Mouse (Mus musculus) E14TG2a.4 (cell line): ENCODE data around the gene Slc12a7.
"Not testable (repeated sequence)": the region's sequence is repeated elsewhere in the genome, so short reads cannot be mapped to it uniquely, and the experiment has no call there.

Experiments
- H3K27me3 ChIP-seq: 2 replicates; pipeline ENCODE4 v1.6.1; 2014; ENCODE audit warnings: low read length, control low read depth; ENCODE audit not compliant: insufficient read depth
- H3K36me3 ChIP-seq: 2 replicates; pipeline ENCODE4 v1.6.1; 2014; ENCODE audit warnings: low read length, control low read depth; ENCODE audit not compliant: insufficient read depth
- H3K4me1 ChIP-seq: replicated peaks from 2 replicates; pipeline ENCODE4 v1.6.1; 2014; ENCODE audit warnings: low read depth, low read length, control low read depth
- H3K4me3 ChIP-seq: replicated peaks from 2 replicates; pipeline ENCODE4 v1.5.1; 2014; ENCODE audit warnings: mild to moderate bottlenecking, low read length
- H3K9me3 ChIP-seq: 2 replicates; pipeline ENCODE4 v1.6.1; 2014; ENCODE audit warnings: low read length, control low read depth
- CTCF ChIP-seq: conservative IDR thresholded peaks from 2 replicates; pipeline ENCODE4 v1.5.1; 2014; ENCODE audit warnings: low read length
- NANOG ChIP-seq: IDR thresholded peaks from 2 replicates; pipeline ENCODE4 v1.6.1; 2014; ENCODE audit warnings: borderline replicate concordance, low read length, mixed read lengths
- POU5F1 ChIP-seq: IDR thresholded peaks from 2 replicates; pipeline ENCODE4 v1.6.1; 2014; ENCODE audit warnings: low read length, borderline replicate concordance

The Slc12a7 gene

DNA sequence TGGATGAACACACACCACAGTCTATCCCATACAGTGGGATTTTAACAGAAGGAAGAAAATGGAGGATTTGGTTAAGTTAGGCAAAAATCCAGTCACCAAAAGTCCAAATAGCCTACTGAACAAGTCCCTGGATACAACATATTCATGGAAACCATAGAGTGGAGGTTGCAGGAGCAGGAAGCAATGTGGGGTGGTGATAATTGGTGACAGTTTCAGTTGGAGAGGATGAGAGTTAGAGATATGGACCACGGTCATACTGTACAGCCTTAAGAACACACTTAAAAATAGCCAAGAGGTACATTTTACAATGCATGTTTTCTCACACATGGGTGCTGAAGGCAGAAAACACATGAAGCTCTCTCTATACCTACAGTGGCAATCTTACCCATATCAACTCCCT lies 37.9 kb upstream of the Slc12a7 start:
- H3K27me3 ChIP-seq: peaks cover 4% of the 10 kb centered on the region
- H3K9me3 ChIP-seq: no peaks in the 10 kb centered on the region
- no peaks in the 10 kb centered on the region for H3K36me3 ChIP-seq
- no peak overlapping the region for H3K4me3 ChIP-seq
- 0 out of 2 replicates have a peak, but pooled peaks cover 3% of the 10 kb centered on the region for H3K4me1 ChIP-seq
- TF ChIP-seq POU5F1: no peak
- TF ChIP-seq CTCF: no peak
- TF ChIP-seq NANOG: no peak

DNA sequence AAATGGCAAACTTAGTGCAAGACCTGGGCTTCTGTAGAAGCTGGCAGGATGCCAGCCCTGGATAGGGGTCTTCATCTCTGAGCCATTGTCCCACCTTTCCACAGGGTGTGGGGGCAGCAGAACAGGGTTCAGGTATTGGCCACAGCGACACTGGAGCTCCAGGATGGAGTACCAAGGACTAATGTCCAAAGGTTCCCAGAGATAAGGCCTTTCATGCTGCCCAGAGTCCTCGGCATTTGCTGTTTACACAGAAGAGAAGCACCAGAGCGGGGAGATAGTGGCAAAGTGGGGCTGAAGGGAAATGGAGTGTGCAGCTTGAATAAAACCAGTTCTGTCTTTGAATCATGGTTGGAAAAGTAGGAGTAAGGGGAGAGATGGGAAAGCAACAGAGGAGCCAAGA lies 36.4 kb upstream of the Slc12a7 start:
- no peaks in the 10 kb centered on the region for H3K9me3 ChIP-seq
- H3K27me3 ChIP-seq: peaks cover 4% of the 10 kb centered on the region
- 0 out of 2 replicates have a peak, but pooled peaks cover 3% of the 10 kb centered on the region for H3K4me1 ChIP-seq
- TF ChIP-seq NANOG (no peak), POU5F1 (no peak), CTCF (no peak)
- no peak overlapping the region for H3K4me3 ChIP-seq
- H3K36me3 ChIP-seq: no peaks in the 10 kb centered on the region

DNA sequence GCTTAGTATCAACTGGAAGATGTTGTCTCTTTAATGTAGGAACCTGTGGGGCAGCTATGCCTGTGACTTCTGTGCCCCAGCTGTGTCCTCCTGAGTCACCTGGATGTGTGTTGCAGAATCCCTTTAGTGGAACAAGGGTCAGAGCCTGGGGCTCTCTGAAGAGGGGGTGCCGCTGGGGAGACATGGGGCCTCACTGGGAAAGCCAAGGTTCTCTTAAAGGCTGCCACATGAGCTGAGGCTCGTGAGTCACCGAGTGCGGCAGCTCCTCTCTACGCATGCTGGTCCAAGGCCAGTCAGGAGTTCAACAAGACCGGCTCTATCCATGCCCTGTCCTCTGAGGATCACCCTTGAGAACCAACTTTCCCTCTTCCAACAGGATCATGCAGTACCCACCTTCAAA lies 33.2 kb upstream of the Slc12a7 start:
- TF ChIP-seq POU5F1: no peak
- no peak for TF ChIP-seq NANOG
- TF ChIP-seq CTCF: no peak
- H3K9me3 ChIP-seq: no peaks in the 10 kb centered on the region

DNA sequence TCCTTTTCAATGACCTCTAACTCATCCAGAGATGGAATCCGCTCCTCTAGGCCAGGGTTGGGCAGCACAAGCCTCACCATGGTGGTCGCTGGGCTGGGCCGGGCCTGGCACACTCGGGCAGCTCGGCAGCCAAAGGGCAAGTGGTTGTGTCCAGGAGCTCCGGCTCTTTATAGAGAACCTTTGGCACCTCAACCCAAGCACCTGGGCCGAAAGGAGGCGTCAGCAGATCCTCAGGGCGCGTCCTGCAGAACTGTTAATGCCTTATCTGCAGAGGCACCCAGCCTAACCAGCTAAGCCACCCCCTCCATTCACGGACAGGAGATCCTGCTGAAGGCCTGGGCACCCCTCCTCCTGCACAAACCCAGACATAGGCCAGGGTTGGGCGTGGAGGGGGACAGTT lies 32.3 kb upstream of the Slc12a7 start:
- Histone ChIP-seq H3K36me3 (no peaks in the 10 kb centered on the region), H3K27me3 (peaks cover 7% of the 10 kb centered on the region), H3K4me1 (no peaks in the 10 kb centered on the region), H3K9me3 (no peaks in the 10 kb centered on the region), H3K4me3 (no peak overlapping the region)
- TF ChIP-seq CTCF (no peak), NANOG (no peak), POU5F1 (no peak)

More for the DNA sequence above, 33.2 kb upstream of the Slc12a7 start:
- no peak overlapping the region for H3K4me3 ChIP-seq
- peaks cover 7% of the 10 kb centered on the region for H3K27me3 ChIP-seq
- no peaks in the 10 kb centered on the region for H3K36me3 ChIP-seq
- H3K4me1 ChIP-seq: no peaks in the 10 kb centered on the region

DNA sequence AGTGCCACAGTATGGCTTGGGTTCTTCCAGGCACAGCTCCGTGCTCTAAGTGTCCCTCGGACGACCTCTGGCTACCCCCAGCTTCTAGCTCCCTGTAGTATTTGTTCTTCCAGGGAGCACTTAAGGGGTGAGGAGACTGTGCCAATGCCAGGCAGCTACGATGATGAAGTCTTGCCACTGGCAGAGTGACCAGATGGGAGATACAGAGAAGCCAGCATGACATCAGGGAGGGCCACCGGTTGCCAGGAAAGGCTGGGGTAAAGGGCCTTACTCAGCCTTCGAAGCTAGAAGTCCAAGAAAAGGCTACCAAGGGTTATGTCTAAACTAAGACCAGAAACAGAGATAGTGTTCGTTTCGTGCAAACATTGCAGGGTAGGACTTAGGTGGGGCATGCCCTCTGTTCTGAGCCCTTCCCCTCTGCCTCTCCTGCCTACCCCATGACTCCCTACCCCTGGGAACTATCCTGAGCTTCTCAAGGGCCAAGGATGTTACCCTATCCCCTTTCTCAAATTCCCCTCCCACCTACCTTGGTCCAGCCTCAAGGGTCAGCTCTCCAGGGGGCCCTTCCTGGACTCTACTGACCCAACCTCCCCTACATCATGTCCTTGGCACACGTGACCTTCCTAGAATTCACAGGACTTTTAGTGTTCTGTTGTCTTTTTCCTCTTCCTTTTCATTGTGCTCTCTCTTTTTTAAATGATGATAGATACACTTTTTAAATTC lies 31.6 kb upstream of the Slc12a7 start:
- Histone ChIP-seq H3K9me3 (no peaks in the 10 kb centered on the region), H3K36me3 (no peaks in the 10 kb centered on the region), H3K27me3 (peaks cover 7% of the 10 kb centered on the region), H3K4me1 (no peaks in the 10 kb centered on the region), H3K4me3 (no peak overlapping the region)
- TF ChIP-seq POU5F1 (no peak), NANOG (no peak), CTCF (no peak)

DNA sequence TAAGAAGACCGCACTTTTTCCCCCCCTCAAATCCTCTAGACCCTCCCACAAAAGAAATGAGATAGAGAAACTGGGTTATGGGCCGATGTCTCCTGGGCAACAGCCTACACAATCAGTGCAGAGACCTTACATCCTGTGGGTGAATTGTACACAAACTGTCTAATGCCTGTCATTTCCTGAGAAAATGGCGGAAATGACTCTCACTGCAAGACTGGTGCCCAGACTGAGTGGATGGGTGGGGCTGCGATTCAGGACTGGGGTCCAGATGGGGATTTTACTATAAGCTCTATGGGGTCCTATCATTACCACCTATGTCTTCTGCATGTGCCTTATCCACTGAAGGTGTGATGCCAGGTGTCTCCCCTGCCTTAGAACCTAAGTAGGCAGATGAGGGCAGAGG lies 30.1 kb upstream of the Slc12a7 start:
- no peak for TF ChIP-seq POU5F1
- no peak for TF ChIP-seq NANOG
- TF ChIP-seq CTCF: no peak

DNA sequence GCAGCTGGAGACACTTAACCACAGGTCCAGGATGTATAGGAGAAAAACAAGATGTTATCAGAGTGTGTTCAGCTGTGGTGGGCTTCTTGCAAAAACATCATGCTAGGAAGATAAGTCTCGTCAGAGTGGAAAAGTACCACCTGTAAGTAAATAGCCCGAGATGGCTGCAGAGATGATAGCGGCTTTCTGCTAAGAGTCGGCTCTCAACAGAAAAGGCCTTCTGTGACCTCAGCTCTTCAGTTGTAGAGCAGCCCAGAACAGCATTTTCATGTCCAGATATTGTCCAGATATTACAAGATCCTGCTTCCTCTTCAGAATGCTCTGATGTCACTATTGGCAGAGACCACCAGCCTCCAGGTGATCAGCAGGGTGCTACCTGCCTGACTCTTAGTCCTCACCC lies 29.4 kb upstream of the Slc12a7 start:
- H3K27me3 ChIP-seq: not testable (repeated sequence)

More for the DNA sequence above, 30.1 kb upstream of the Slc12a7 start:
- Histone ChIP-seq H3K27me3 (peaks cover 3% of the 10 kb centered on the region; the same call in 1 of the 2 replicates), H3K36me3 (no peaks in the 10 kb centered on the region), H3K4me1 (no peaks in the 10 kb centered on the region), H3K9me3 (no peaks in the 10 kb centered on the region), H3K4me3 (no peak overlapping the region)

DNA sequence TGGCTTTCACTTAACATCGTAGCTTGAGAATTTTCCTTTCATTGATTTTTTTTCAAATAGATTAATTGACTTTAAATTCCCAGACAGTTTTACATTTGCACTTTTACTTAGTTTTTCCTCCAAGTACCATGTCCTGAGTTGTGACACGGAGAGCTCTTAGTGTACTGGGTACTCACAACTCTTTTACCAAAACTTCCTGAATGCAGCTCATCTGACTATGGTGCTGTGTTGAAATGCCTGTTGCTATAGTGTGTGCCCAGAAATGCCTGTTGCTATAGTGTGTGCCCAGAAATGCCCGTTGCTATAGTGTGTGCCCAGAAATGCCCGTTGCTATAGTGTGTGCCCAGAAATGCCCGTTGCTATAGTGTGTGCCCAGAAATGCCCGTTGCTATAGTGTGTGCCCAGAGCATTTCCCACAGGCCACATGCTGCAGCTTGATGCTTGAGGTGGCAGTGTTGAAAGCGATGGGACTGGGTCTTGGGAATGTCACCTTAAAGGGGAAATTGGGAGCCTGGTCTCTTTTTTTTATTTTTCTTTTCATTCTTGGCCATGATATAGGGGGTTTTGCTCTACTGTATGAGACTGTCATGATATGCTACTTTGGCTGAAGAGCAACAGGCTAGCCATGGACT lies 28.1 kb upstream of the Slc12a7 start, which contains the start of gene Slc6a19:
Gene Slc6a19 (minus strand): TSS at position 172 of the 632 bp plus-strand sequence.
- H3K4me1 ChIP-seq: no peaks in the 10 kb centered on the region
- no peaks in the 10 kb centered on the region for H3K9me3 ChIP-seq
- no peaks in the 10 kb centered on the region for H3K36me3 ChIP-seq
- H3K4me3 ChIP-seq: no peak within 1 kb of the TSS
- TF ChIP-seq POU5F1 (no peak), NANOG (no peak), CTCF (no peak)
- H3K27me3 ChIP-seq: 0 out of 2 replicates have a peak, but pooled peaks cover 3% of the 10 kb centered on the region

More for the DNA sequence above, 29.4 kb upstream of the Slc12a7 start:
- not testable (repeated sequence) for H3K4me3 ChIP-seq, H3K4me1 ChIP-seq, H3K36me3 ChIP-seq, H3K9me3 ChIP-seq

DNA sequence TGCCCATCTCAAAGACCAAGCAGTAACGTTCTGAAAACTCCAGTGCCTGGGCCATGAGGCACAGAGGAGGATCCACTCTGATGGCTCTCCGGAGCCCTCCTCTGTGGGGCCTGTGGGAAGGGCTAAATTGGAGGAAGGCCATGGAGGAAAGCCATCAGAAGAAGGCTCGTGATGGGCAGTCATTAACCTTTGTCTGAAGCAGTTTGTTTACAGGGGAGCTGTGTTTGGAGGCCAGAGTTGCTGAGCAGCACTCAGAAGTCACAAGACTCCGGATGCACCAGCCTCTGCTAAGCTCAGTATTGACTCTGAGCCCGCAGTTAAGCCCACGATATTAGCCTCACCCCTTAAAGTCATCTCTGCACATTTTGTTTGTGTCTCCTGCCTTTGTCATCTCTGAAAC lies 23.4 kb upstream of the Slc12a7 start:
- H3K36me3 ChIP-seq: no peaks in the 10 kb centered on the region
- H3K4me1 ChIP-seq: no peaks in the 10 kb centered on the region
- TF ChIP-seq NANOG (no peak), CTCF (no peak), POU5F1 (no peak)
- H3K4me3 ChIP-seq: no peak overlapping the region
- H3K27me3 ChIP-seq: no peaks in the 10 kb centered on the region
- peaks cover 14% of the 10 kb centered on the region for H3K9me3 ChIP-seq
